Mouse (Mus musculus) intestine, postnatal 0 days (tissue): ENCODE data around the gene Rfc5. TPM values are rescaled to one million over a fixed set of nuclear protein-coding genes. Genes with fewer than 3 reads are reported as not detected.
A peak's percentile ranks its signal among the peaks of the same experiment; 100 is the strongest.

Source experiments
- ATAC-seq: fragments of 200-750 bp; cut with Nextera tagmentation; 2 replicates; pipeline ENCODE4 v1.8.0; 2017; ENCODE audit warnings: mild to moderate bottlenecking, moderate TSS enrichment, moderate library complexity
- H3K27ac ChIP-seq: fragments of 300-500 bp; sonication (generic); 2 replicates; pipeline ENCODE4 v1.5.1; 2014; ENCODE audit warnings: mild to moderate bottlenecking, low read depth, low read length, moderate library complexity
- H3K27me3 ChIP-seq: fragments of 300-500 bp; sonication (generic); replicated peaks from 2 replicates; pipeline ENCODE4 v1.6.1; 2014; ENCODE audit warnings: low read length, mixed read lengths; ENCODE audit not compliant: control insufficient read depth, insufficient read depth
- H3K36me3 ChIP-seq: fragments of 300-500 bp; sonication (generic); 2 replicates; pipeline ENCODE4 v1.6.1; 2014; ENCODE audit warnings: mild to moderate bottlenecking, moderate library complexity; ENCODE audit not compliant: control insufficient read depth, insufficient read depth
- H3K4me1 ChIP-seq: fragments of 300-500 bp; sonication (generic); replicated peaks from 2 replicates; pipeline ENCODE4 v1.6.1; 2014; ENCODE audit warnings: antibody characterized with exemption, low read length, mixed read lengths; ENCODE audit not compliant: control insufficient read depth, insufficient read depth
- H3K4me2 ChIP-seq: fragments of 300-500 bp; sonication (generic); replicated peaks from 2 replicates; pipeline ENCODE4 v1.6.1; 2014; ENCODE audit warnings: low read depth, mild to moderate bottlenecking, moderate library complexity
- H3K4me3 ChIP-seq: fragments of 300-500 bp; sonication (generic); 2 replicates; pipeline ENCODE4 v1.5.1; 2014; ENCODE audit warnings: low read depth, low read length
- H3K9ac ChIP-seq: fragments of 300-500 bp; sonication (generic); 2 replicates; pipeline ENCODE4 v1.6.1; 2014; ENCODE audit warnings: mild to moderate bottlenecking, low read depth, low read length
- H3K9me3 ChIP-seq: fragments of 300-500 bp; sonication (generic); 2 replicates; pipeline ENCODE4 v1.6.1; 2016; ENCODE audit warnings: mixed run types; ENCODE audit not compliant: control insufficient read depth
- CTCF ChIP-seq: sonication (generic); IDR thresholded peaks from 2 replicates; pipeline ENCODE4 v1.5.1; 2016; ENCODE audit warnings: low read depth, mild to moderate bottlenecking, control low read depth, antibody characterized with exemption, moderate library complexity
- WGBS: fragments of 180-500 bp; shearing (Covaris S2); extraction: QIAGEN DNeasy Blood & Tissue Kit; methylation state at CpG from one replicate; pipeline ENCODE4 v1.1.7; 2014; 5-methylcytosine and 5-hydroxymethylcytosine counted together
- polyA plus RNA-seq: library from polyadenylated mRNA; unstranded; fragments of >200 nt; fragmentation: Nextera tagmentation; extraction: Ambion mirVana; gene quantifications from 2 replicates; pipeline ENCODE4 v1.2.1, GENCODE M21; 2015

Gene Rfc5
- polyA plus RNA-seq, 1 experiment from 2014 or later = 29.1 TPM

GRCm38 (mm10) chr5:117361590-117361989 is 27.3 kb downstream of the Rfc5 start:
- ATAC-seq = no peak
- Histone ChIP-seq H3K27ac (peak overlapping the region; percentile 99), H3K4me1 (peaks cover 6% of the 10 kb centered on the region), H3K9ac (no peak overlapping the region), H3K9me3 (no peaks in the 10 kb centered on the region), H3K4me2 (peak overlapping the region; percentile 57), H3K27me3 (no peaks in the 10 kb centered on the region), H3K4me3 (0 out of 2 replicates have a peak overlapping the region, but pooled peaks have one; percentile 3), H3K36me3 (0 out of 2 replicates have a peak, but pooled peaks cover 15% of the 10 kb centered on the region)
- no peak for TF ChIP-seq CTCF
- 59% methylated on average over 4 of the region's 4 CpGs for WGBS

- 25% methylated on average over 13 of the region's 13 CpGs for WGBS
- Histone ChIP-seq H3K9me3 (no peaks in the 10 kb centered on the region), H3K27me3 (no peaks in the 10 kb centered on the region), H3K36me3 (0 out of 2 replicates have a peak, but pooled peaks cover 15% of the 10 kb centered on the region), H3K9ac (peak overlapping the region; percentile 45), H3K4me3 (peak overlapping the region; percentile 11; the same call in 1 of the 2 replicates), H3K27ac (peak overlapping the region; percentile 99), H3K4me2 (peak overlapping the region; percentile 57), H3K4me1 (peaks cover 6% of the 10 kb centered on the region)
- peak; percentile 90 for ATAC-seq
- no peak for TF ChIP-seq CTCF
Observed at GRCm38 (mm10) chr5:117360631-117361541, 28.0 kb downstream of the Rfc5 start.

- Histone ChIP-seq H3K4me1 (peaks cover 6% of the 10 kb centered on the region), H3K9me3 (no peaks in the 10 kb centered on the region), H3K27me3 (no peaks in the 10 kb centered on the region), H3K27ac (peak overlapping the region; percentile 99), H3K36me3 (0 out of 2 replicates have a peak, but pooled peaks cover 14% of the 10 kb centered on the region), H3K4me3 (no peak overlapping the region), H3K4me2 (peak overlapping the region; percentile 24), H3K9ac (no peak overlapping the region)
- no peak for ATAC-seq
- WGBS = 41% methylated on average over 13 of the region's 13 CpGs
- no peak for TF ChIP-seq CTCF
Observed at GRCm38 (mm10) chr5:117360228-117360515, 28.7 kb downstream of the Rfc5 start.

- Histone ChIP-seq H3K36me3 (0 out of 2 replicates have a peak, but pooled peaks cover 9% of the 10 kb centered on the region), H3K4me3 (no peak overlapping the region), H3K27ac (peak overlapping the region; percentile 99), H3K9ac (peak overlapping the region; percentile 12; the same call in 1 of the 2 replicates), H3K27me3 (no peaks in the 10 kb centered on the region), H3K9me3 (no peaks in the 10 kb centered on the region), H3K4me1 (peaks cover 6% of the 10 kb centered on the region), H3K4me2 (peak overlapping the region; percentile 24)
- TF ChIP-seq CTCF = no peak
- 19% methylated on average over 7 of the region's 7 CpGs for WGBS
- ATAC-seq = no peak
Observed at GRCm38 (mm10) chr5:117359497-117360227, 29.2 kb downstream of the Rfc5 start.

- Histone ChIP-seq H3K4me3 (peak overlapping the region; percentile 93), H3K9ac (0 out of 2 replicates have a peak overlapping the region, but pooled peaks have one; percentile 92), H3K36me3 (0 out of 2 replicates have a peak, but pooled peaks cover 4% of the 10 kb centered on the region), H3K9me3 (no peaks in the 10 kb centered on the region), H3K27me3 (no peaks in the 10 kb centered on the region), H3K4me1 (peaks cover 6% of the 10 kb centered on the region), H3K27ac (no peak overlapping the region), H3K4me2 (peak overlapping the region; percentile 75)
- WGBS = 38% methylated on average over 11 of the region's 11 CpGs
- peak; percentile 82 for TF ChIP-seq CTCF
- ATAC-seq = no peak
Observed at GRCm38 (mm10) chr5:117358725-117359124, 30.1 kb downstream of the Rfc5 start.

- no peak for TF ChIP-seq CTCF
- Histone ChIP-seq H3K4me3 (peak overlapping the region; percentile 93), H3K27ac (peak overlapping the region; percentile 99), H3K9ac (peak overlapping the region; percentile 92), H3K27me3 (no peaks in the 10 kb centered on the region), H3K36me3 (0 out of 2 replicates have a peak, but pooled peaks cover 4% of the 10 kb centered on the region), H3K9me3 (no peaks in the 10 kb centered on the region), H3K4me1 (peaks cover 6% of the 10 kb centered on the region), H3K4me2 (peak overlapping the region; percentile 75)
- 6% methylated on average over 6 of the region's 6 CpGs for WGBS
- no peak for ATAC-seq
Observed at GRCm38 (mm10) chr5:117358248-117358630, 30.6 kb downstream of the Rfc5 start.
